Comparison of ENCODE assay signal across 8 mouse cellular contexts in genomic region chr3:58122456-58123359, GRCm38 (mm10).
DNase-seq lines count a peak whose midpoint lies in the region.

No protein-coding gene starts in this region.

- peak; percentile 43 for DNase-seq in WW6 (ENCODE audit: low read depth, low spot score)
- DNase-seq in cerebellum, postnatal 4 days (ENCODE audit: low spot score in 2 of 2): peak; percentile 53 to 84
- peak; percentile 71 for DNase-seq in gastrocnemius, postnatal 14 days
- DNase-seq in induced T-regulatory cell, adult 2 months (ENCODE audit: low read depth): peak; percentile 73
- DNase-seq in left cerebral cortex, postnatal 10 days (ENCODE audit: extremely low spot score in 1 of 2, low spot score in 2 of 2): peak; percentile 78 to 84
- peak; percentile 86 for DNase-seq in mesoderm, embryonic 11.5 days (ENCODE audit: low read depth, low spot score)
- peak; percentile 44 to 49 for DNase-seq in right cerebral cortex, postnatal 36 days (ENCODE audit: low spot score in 2 of 2)
- peak; percentile 66 for DNase-seq in yolk sac, embryonic 10.5 days (ENCODE audit: low spot score)

- intact Hi-C loops in gastrocnemius, postnatal 14 days (cut with DNase I; ENCODE audit: low total_unique reads): no loop called here
- intact Hi-C loops in left cerebral cortex, postnatal 10 days (cut with DNase I): loop anchor here (1.0 to 5.0 kb wide), 2 partner anchors 276 to 455 kb away; no protein-coding TSS in a partner anchor

Comparison
In these comparisons a context has a peak if more than half of its experiments do, and no peak if none do; other contexts are left out.
1. Peak in every context shown above with its lines: DNase-seq.